Mouse (Mus musculus) lung, adult 2 months (tissue): Measurements from ENCODE around the gene BC048671. TPM values are rescaled to one million over a fixed set of nuclear protein-coding genes. Genes with fewer than 3 reads are reported as not detected.

ENCODE experiments used
- DNase-seq: peaks from one replicate; pipeline ENCODE4 v3.0.0; 2022
- H3K4me1 ChIP-seq: fragments of 200-500 bp; 2 replicates; pipeline ENCODE4 v1.6.1; 2011; ENCODE audit warnings: low read length; ENCODE audit not compliant: control insufficient read depth, insufficient read depth
- H3K4me3 ChIP-seq: fragments of 200-500 bp; replicated peaks from 2 replicates; pipeline ENCODE3; 2011; ENCODE audit warnings: low read depth, mild to moderate bottlenecking, control low read depth, low read length; ENCODE audit errors: extremely low read depth
- CTCF ChIP-seq: fragments of 200-500 bp; IDR thresholded peaks from 2 replicates; pipeline ENCODE4 v1.5.1; 2011; ENCODE audit warnings: mild to moderate bottlenecking, low read length, control low read depth; ENCODE audit not compliant: insufficient read depth
- POLR2A ChIP-seq: fragments of 200-500 bp; IDR thresholded peaks from 2 replicates; pipeline ENCODE4 v1.6.1; 2011; ENCODE audit warnings: low read depth, mild to moderate bottlenecking, control low read depth, low read length, borderline replicate concordance; ENCODE audit errors: extremely low read depth
- WGBS: fragments of 180-500 bp; shearing (Covaris S2); methylation state at CpG from one replicate; pipeline ENCODE4 v1.1.7; 2018; 5-methylcytosine and 5-hydroxymethylcytosine counted together
- polyA plus RNA-seq: library from polyadenylated mRNA; depleted of rRNA; stranded (reverse); fragments of >200 nt; gene quantifications from 2 replicates; pipeline ENCODE4 v1.2.3, GENCODE M21; 2012

BC048671 gene
- polyA plus RNA-seq, 1 experiment: not detected

DNA sequence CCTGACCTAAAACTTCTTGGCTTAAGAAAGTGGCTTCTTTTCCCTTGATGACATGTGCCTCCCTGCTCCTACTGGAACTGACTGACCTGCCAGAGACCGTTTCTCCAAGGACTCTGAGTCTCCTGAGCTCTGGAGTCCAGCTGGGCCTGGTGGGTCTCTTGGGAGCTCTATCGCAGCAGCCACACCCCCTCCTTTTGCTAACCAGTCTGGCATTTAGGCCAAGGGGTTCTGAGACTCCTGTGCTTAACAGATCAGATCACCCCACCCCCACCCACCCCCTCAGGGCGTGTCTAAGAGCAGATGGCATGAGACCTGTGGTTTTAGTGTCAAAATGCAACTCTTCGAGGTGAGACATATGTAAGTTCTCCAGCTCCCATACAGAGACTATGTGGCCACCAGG is 20.8 kb downstream of the BC048671 start:
- 38% methylated on average over 4 of the region's 4 CpGs for WGBS
- DNase-seq: no peak
- H3K4me3 ChIP-seq: no peak overlapping the region

DNA sequence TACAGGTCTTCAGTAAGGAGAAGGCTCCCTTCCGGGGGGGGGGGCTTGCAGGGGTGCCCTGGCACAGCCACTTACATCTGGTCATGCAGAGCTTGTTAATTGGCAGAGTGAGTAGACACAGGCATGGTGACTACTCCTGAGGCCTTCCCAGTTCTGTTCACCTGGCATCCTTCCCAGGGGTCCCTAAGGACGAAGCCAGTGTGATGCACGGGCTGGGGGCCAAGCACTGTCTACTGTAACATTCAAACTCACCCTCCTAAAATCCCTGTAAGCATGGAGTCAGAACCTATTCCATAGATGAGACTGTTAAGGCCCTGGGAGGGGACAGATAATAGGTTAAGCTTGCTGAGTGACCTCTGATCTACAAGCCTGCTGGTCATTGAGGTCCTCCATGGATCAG is 23.0 kb downstream of the BC048671 start:
- DNase-seq: no peak
- TF ChIP-seq POLR2A: no peak
- no peak for TF ChIP-seq CTCF
- H3K4me3 ChIP-seq: no peak overlapping the region
- 69% methylated on average over 3 of the region's 3 CpGs for WGBS
- no peaks in the 10 kb centered on the region for H3K4me1 ChIP-seq

More for the DNA sequence above, 20.8 kb downstream of the BC048671 start:
- no peak for TF ChIP-seq POLR2A
- TF ChIP-seq CTCF: no peak
- H3K4me1 ChIP-seq: no peaks in the 10 kb centered on the region

GRCm38 (mm10) chr6:90324463-90324862 is 23.4 kb downstream of the BC048671 start:
- Histone ChIP-seq H3K4me1 (no peaks in the 10 kb centered on the region), H3K4me3 (no peak overlapping the region)
- WGBS: 64% methylated on average over 3 of the region's 3 CpGs
- TF ChIP-seq CTCF (no peak), POLR2A (no peak)
- no peak for DNase-seq

DNA sequence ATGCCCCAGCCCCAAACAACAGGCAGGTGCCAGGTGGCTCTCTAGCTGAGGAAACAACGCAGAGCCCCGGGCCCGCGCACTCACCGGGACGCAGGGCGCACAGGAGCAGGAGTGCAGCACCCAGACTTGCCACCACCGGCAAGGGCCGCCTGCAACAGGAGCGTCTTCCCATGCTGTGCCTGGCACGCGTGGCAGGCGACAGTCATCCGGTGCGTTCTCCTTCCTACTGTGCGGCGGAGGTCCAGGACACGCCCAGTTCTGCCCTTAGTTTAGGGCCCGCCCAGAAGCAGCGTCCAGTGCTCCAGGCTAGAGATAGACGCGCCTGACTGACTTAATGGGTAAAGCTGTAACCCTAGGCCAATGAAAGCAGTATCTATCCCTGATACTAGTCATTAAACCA is 24.0 kb downstream of the BC048671 start, which contains the start of gene Chst13:
Chst13 (minus strand) TSS at position 195 of the 400 bp plus-strand sequence.
- TF ChIP-seq POLR2A (no peak), CTCF (no peak)
- Histone ChIP-seq H3K4me1 (no peaks in the 10 kb centered on the region), H3K4me3 (no peak within 1 kb of the TSS)
- DNase-seq: no peak
- 5% methylated on average over 22 of the region's 22 CpGs for WGBS

GRCm38 (mm10) chr6:90327670-90328069 is 26.7 kb downstream of the BC048671 start:
- Histone ChIP-seq H3K4me3 (no peak overlapping the region), H3K4me1 (no peaks in the 10 kb centered on the region)
- 14% methylated on average over 6 of the region's 6 CpGs for WGBS
- no peak for DNase-seq
- TF ChIP-seq CTCF: no peak
- no peak for TF ChIP-seq POLR2A

DNA sequence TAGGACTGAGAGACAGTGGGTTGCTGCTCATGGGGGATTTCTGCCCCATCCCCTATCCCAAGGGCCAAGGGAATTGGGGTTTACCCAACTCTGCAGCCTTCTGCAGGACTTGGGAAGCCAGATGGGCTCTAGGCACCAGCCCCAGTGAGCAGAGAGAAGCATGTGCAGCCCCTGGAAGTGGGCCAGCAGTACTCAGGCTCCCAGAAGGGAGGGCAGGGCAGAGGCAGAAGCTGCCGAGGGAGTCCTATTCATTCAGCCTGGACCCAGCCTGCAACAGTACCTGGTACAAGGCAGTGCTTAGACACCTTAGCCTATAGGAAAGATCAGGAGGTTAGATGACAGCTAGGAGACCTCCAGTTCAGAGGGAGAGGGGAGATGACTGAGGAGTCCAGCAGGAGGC is 28.9 kb downstream of the BC048671 start:
- TF ChIP-seq CTCF (no peak), POLR2A (no peak)
- 8% methylated on average over 1 of the region's 1 CpGs for WGBS
- no peak for DNase-seq
- Histone ChIP-seq H3K4me1 (no peaks in the 10 kb centered on the region), H3K4me3 (no peak overlapping the region)

GRCm38 (mm10) chr6:90332561-90333425 is 31.8 kb downstream of the BC048671 start, which contains the start of gene Uroc1:
TSS of gene Uroc1 (plus strand) at chr6:90333284.
- 75% methylated on average over 7 of the region's 7 CpGs for WGBS
- no peak for TF ChIP-seq CTCF
- no peak for TF ChIP-seq POLR2A
- no peak for DNase-seq

GRCm38 (mm10) chr6:90334244-90334643 is 33.2 kb downstream of the BC048671 start:
- 58% methylated on average over 3 of the region's 3 CpGs for WGBS
- TF ChIP-seq CTCF: no peak
- no peak for TF ChIP-seq POLR2A
- Histone ChIP-seq H3K4me1 (no peaks in the 10 kb centered on the region), H3K4me3 (no peak overlapping the region)
- DNase-seq: no peak

More at GRCm38 (mm10) chr6:90332561-90333425, 31.8 kb downstream of the BC048671 start, which contains the start of gene Uroc1:
- Histone ChIP-seq H3K4me3 (no peak within 1 kb of the TSS), H3K4me1 (no peaks in the 10 kb centered on the region)

DNA sequence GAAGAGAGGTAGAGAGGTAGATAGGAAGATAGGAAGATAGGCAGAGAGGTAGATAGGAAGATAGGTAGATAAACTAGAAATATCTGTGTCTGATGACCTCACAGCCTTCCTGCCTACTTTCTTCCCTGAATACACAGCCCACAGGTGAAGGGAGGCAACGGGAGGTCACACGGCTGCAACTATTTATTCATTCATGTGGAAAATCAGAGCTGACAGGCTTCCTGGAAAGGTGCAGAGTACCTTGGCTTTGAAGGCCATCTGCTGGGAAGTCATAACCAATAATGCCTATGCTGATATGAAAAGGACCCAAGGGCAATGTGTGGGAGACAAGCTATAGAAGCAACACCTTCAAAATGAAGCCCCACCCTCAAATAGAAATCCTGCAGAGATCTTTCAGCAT is 41.3 kb downstream of the BC048671 start:
- Histone ChIP-seq H3K4me1 (no peaks in the 10 kb centered on the region), H3K4me3 (no peak overlapping the region)
- TF ChIP-seq CTCF: no peak
- TF ChIP-seq POLR2A: no peak
- DNase-seq: no peak
- WGBS: 65% methylated on average over 2 of the region's 2 CpGs

GRCm38 (mm10) chr6:90347183-90347582 is 46.2 kb downstream of the BC048671 start:
- Histone ChIP-seq H3K4me3 (no peak overlapping the region), H3K4me1 (no peaks in the 10 kb centered on the region)
- peak; percentile 23 for DNase-seq
- TF ChIP-seq CTCF: no peak
- TF ChIP-seq POLR2A: no peak
- 59% methylated on average over 4 of the region's 4 CpGs for WGBS
